Mouse (Mus musculus) limb, embryonic 13.5 days (tissue): ENCODE results near the gene Cdk2ap2. TPM values are rescaled to one million over a fixed set of nuclear protein-coding genes. Genes with fewer than 3 reads are reported as not detected.

Experiments
- ATAC-seq: fragments of 200-750 bp; cut with Nextera tagmentation; 2 replicates; pipeline ENCODE4 v1.8.0; 2017; ENCODE audit warnings: low read depth, moderate number of reproducible peaks, moderate TSS enrichment; ENCODE audit not compliant: low FRiP score
- H3K27ac ChIP-seq: fragments of 300-500 bp; sonication (generic); 2 replicates; pipeline ENCODE4 v1.5.1; 2015; ENCODE audit warnings: inconsistent platforms, mild to moderate bottlenecking, moderate library complexity
- H3K27me3 ChIP-seq: fragments of 300-500 bp; sonication (generic); 2 replicates; pipeline ENCODE4 v1.6.1; 2015; ENCODE audit warnings: mild to moderate bottlenecking, inconsistent platforms
- H3K36me3 ChIP-seq: fragments of 300-500 bp; sonication (generic); 2 replicates; pipeline ENCODE4 v1.6.1; 2015; ENCODE audit warnings: inconsistent platforms, mild to moderate bottlenecking, moderate library complexity
- H3K4me1 ChIP-seq: fragments of 300-500 bp; sonication (generic); 2 replicates; pipeline ENCODE4 v1.6.1; 2015; ENCODE audit warnings: inconsistent platforms
- H3K4me2 ChIP-seq: fragments of 300-500 bp; sonication (generic); replicated peaks from 2 replicates; pipeline ENCODE4 v1.6.1; 2015; ENCODE audit warnings: inconsistent platforms, mild to moderate bottlenecking, moderate library complexity
- H3K4me3 ChIP-seq: fragments of 300-500 bp; sonication (generic); 2 replicates; pipeline ENCODE4 v1.5.1; 2015; ENCODE audit warnings: moderate library complexity, mild to moderate bottlenecking, inconsistent platforms
- H3K9ac ChIP-seq: fragments of 300-500 bp; sonication (generic); 2 replicates; pipeline ENCODE4 v1.6.1; 2015; ENCODE audit warnings: mild to moderate bottlenecking, inconsistent platforms
- H3K9me3 ChIP-seq: fragments of 300-500 bp; sonication (generic); 2 replicates; pipeline ENCODE4 v1.6.1; 2016; ENCODE audit warnings: inconsistent platforms
- WGBS: fragments of 180-500 bp; shearing (Covaris S2); methylation state at CpG from one replicate; pipeline ENCODE4 v1.1.7; 2015; 5-methylcytosine and 5-hydroxymethylcytosine counted together
- polyA plus RNA-seq: library from polyadenylated mRNA; unstranded; fragments of >200 nt; fragmentation: Nextera tagmentation; extraction: Ambion mirVana; gene quantifications from 2 replicates; pipeline ENCODE4 v1.2.1, GENCODE M21; 2015

The Cdk2ap2 gene
- polyA plus RNA-seq, 1 experiment from 2014 or later, result 56.8 TPM

DNA sequence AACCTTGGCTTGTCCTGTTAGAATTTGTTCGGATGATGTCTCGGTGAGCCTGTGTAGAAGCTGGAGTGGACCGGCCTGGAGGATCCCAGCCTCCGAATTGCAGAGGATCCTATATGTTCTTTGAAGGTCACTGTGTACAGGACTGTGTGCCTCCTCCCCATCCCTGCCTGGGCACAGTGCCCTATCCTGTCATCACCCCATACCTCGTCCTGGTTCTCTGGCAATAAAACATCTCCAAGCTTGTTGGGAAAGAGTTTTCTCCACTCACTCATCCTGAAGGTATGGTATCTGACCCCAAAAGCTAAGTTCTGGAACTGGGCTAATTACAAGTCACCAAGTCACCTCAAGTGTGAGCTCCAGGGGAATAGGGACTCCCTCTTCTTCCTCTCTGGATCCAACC, 9.9 kb upstream of the Cdk2ap2 start:
- ATAC-seq, result no peak
- H3K9ac ChIP-seq, result no peak overlapping the region
- H3K4me1 ChIP-seq, result no peaks in the 10 kb centered on the region
- 87% methylated on average over 5 of the region's 5 CpGs for WGBS
- H3K27me3 ChIP-seq, result no peaks in the 10 kb centered on the region; the same call in 1 of the 2 replicates
- H3K27ac ChIP-seq, result no peak overlapping the region
- H3K4me2 ChIP-seq, result no peak overlapping the region
- no peaks in the 10 kb centered on the region for H3K36me3 ChIP-seq
- H3K4me3 ChIP-seq, result no peak overlapping the region
- H3K9me3 ChIP-seq, result no peaks in the 10 kb centered on the region

DNA sequence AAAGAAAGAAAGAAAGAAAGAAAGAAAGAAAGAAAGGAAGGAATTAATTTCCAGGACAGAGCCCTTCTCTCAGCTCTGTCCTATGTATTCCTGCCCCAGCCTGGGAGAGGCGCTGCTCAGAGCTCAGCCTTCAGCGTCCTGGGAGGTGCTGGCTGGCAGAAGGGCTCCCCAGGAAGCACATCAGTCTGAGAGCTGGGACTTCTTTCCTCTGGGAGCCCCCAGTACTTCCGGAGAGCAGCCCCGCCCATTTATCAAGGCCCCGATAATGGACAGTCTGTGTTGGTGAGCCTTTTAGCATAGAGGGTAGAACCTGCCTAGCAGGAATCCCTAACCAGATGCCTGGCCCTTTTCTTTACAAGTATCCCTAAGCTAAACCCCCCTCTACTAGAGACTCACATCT, 8.8 kb upstream of the Cdk2ap2 start:
- Histone ChIP-seq H3K9ac (no peak overlapping the region), H3K36me3 (no peaks in the 10 kb centered on the region), H3K4me3 (no peak overlapping the region), H3K9me3 (no peaks in the 10 kb centered on the region), H3K27me3 (no peaks in the 10 kb centered on the region; the same call in 1 of the 2 replicates), H3K27ac (no peak overlapping the region), H3K4me2 (no peak overlapping the region), H3K4me1 (no peaks in the 10 kb centered on the region)
- WGBS, result 41% methylated on average over 5 of the region's 5 CpGs
- ATAC-seq, result no peak

DNA sequence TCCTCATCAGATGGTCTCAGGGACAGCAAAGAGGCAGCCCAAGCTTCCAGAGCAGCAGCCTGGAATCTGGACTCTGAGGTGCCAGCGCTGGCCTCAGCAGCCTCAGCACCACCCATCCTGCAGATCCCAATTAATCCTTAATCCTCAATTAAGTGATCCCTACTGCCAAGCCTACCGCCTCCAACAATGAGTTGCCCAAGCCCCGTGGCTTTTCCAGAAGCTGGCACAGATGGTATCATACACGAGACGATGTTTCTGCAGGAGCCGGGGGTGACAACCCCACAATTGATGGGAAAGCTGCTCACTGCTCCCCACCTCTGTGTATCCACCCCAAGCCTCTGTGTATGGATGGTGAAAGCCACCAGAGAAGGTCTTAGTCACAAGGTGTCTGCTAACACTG, 7.9 kb upstream of the Cdk2ap2 start:
- ATAC-seq, result no peak
- no peak overlapping the region for H3K27ac ChIP-seq
- no peak overlapping the region for H3K9ac ChIP-seq
- no peaks in the 10 kb centered on the region for H3K9me3 ChIP-seq
- WGBS, result 78% methylated on average over 6 of the region's 6 CpGs
- no peak overlapping the region for H3K4me2 ChIP-seq
- H3K4me1 ChIP-seq, result no peaks in the 10 kb centered on the region
- H3K4me3 ChIP-seq, result no peak overlapping the region
- H3K27me3 ChIP-seq, result no peaks in the 10 kb centered on the region; the same call in 1 of the 2 replicates
- H3K36me3 ChIP-seq, result no peaks in the 10 kb centered on the region

DNA sequence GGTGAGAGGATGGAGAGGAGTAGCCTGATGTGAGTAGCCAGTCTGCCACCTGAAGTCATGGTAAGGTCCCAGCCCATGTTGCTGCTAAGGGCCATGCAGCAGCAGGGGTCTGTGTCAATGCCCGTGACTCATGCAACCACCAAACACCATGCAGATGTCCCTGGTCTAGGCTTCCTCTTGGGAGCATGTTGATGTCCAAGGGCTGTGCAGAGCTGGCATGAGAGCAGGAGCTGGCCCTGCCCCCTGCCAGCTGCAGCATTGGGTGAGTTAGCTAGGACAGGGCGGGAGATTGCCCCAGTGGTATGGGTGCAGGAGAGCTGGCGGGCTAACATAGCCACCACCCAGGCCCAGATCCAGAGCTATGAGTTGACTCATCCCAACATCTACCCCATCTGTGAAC, 6.5 kb upstream of the Cdk2ap2 start:
- H3K27ac ChIP-seq, result no peak overlapping the region
- no peaks in the 10 kb centered on the region for H3K9me3 ChIP-seq
- ATAC-seq, result no peak
- H3K4me1 ChIP-seq, result no peaks in the 10 kb centered on the region
- no peak overlapping the region for H3K4me2 ChIP-seq
- WGBS, result 91% methylated on average over 3 of the region's 3 CpGs
- H3K9ac ChIP-seq, result no peak overlapping the region
- H3K27me3 ChIP-seq, result no peaks in the 10 kb centered on the region; the same call in 1 of the 2 replicates
- H3K4me3 ChIP-seq, result no peak overlapping the region
- H3K36me3 ChIP-seq, result no peaks in the 10 kb centered on the region

DNA sequence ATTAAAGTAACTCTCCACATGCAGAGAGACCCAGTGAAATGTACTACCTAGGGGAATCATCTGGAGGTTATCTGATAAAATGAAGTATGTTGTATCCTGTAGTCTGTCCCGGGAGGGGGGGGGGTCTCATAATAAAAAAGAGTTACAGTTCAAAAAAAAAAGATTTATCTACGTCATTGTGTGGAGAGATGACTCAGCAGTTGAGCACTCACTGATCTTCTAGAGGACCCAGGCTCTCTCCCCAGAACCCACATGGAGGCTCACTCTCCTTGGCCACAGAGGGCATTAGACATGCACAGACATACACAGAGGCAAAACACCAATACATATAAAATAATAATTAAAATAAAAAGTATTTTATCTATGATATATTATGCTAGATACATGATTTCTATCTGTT, 5.6 kb upstream of the Cdk2ap2 start:
- Histone ChIP-seq H3K36me3 (no peaks in the 10 kb centered on the region), H3K4me2 (no peak overlapping the region), H3K4me1 (peaks cover 6% of the 10 kb centered on the region), H3K9ac (no peak overlapping the region), H3K27ac (no peak overlapping the region), H3K9me3 (no peaks in the 10 kb centered on the region), H3K27me3 (no peaks in the 10 kb centered on the region; the same call in 1 of the 2 replicates), H3K4me3 (no peak overlapping the region)
- 59% methylated on average over 2 of the region's 2 CpGs for WGBS
- ATAC-seq, result no peak

DNA sequence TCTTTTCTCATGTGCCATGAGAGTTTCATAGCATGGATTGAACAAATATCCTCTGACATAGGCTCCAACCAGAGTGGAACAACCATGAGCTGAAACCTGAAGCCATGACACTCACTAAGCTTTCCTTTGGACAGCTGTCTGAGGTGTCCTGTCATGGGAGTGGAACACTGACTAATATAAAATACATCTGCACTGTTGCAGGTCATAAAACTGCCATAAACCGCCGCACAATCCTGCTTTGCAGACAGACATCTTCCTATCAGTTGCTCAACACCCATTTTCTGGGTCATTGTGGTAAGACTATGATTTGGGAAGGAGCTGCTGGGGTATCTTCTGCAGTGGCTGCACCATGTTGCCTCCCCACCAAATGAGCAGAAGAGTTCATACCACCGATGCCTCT, 4.2 kb upstream of the Cdk2ap2 start:
- no peak overlapping the region for H3K4me2 ChIP-seq
- no peak overlapping the region for H3K27ac ChIP-seq
- no peaks in the 10 kb centered on the region for H3K9me3 ChIP-seq
- H3K4me3 ChIP-seq, result no peak overlapping the region
- peaks cover 14% of the 10 kb centered on the region for H3K4me1 ChIP-seq
- ATAC-seq, result no peak
- 67% methylated on average over 3 of the region's 3 CpGs for WGBS
- H3K36me3 ChIP-seq, result no peaks in the 10 kb centered on the region
- H3K9ac ChIP-seq, result no peak overlapping the region
- no peaks in the 10 kb centered on the region; the same call in 1 of the 2 replicates for H3K27me3 ChIP-seq

DNA sequence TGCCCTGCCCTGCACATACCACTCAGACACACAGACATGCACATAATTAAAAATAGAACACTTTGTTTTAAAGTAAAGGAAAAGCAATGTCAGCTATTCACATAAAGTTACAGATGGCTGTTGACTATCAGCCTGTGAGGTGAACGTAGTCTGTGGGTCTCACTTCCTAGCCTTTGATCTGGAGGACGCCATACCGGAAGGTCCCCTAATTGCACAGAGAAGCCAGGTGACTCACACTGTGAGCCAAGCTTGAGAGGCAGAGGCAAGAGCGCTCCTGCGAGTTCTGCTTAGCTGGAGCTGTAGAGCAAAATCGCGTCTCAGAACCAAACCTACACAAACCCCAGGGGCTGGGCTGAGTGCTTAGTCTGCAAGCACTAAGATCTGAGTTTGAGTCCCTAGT, 3.2 kb upstream of the Cdk2ap2 start:
- no peak overlapping the region for H3K4me2 ChIP-seq
- H3K9ac ChIP-seq, result no peak overlapping the region
- WGBS, result 42% methylated on average over 7 of the region's 7 CpGs
- H3K4me1 ChIP-seq, result peaks cover 22% of the 10 kb centered on the region
- no peaks in the 10 kb centered on the region; the same call in 1 of the 2 replicates for H3K27me3 ChIP-seq
- no peaks in the 10 kb centered on the region for H3K36me3 ChIP-seq
- no peak overlapping the region for H3K27ac ChIP-seq
- no peak overlapping the region for H3K4me3 ChIP-seq
- H3K9me3 ChIP-seq, result no peaks in the 10 kb centered on the region
- ATAC-seq, result no peak

DNA sequence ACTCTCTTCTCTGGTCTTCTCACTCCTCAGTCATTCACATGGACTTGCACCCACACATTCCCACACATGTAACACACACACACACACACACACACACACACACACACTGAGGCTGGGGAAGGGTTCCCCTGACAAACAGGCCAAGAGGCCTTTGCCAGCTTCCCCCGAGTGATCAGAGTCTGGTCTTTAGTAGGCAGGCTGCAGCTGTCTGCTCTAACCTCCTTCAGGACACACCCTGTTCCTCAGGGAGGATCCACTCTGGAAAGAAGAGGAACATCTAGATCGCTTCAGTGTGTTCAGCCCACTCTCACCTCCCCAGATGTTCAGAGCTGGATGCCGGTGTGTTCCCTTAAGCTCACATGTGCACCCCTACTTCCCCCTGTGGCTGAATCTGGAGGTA, 2.6 kb upstream of the Cdk2ap2 start:
- Histone ChIP-seq H3K9ac (no peak overlapping the region), H3K4me1 (peaks cover 26% of the 10 kb centered on the region), H3K4me3 (no peak overlapping the region), H3K36me3 (no peaks in the 10 kb centered on the region), H3K27me3 (peaks cover 3% of the 10 kb centered on the region), H3K9me3 (no peaks in the 10 kb centered on the region), H3K27ac (no peak overlapping the region), H3K4me2 (no peak overlapping the region)
- no peak for ATAC-seq
- 74% methylated on average over 3 of the region's 3 CpGs for WGBS

DNA sequence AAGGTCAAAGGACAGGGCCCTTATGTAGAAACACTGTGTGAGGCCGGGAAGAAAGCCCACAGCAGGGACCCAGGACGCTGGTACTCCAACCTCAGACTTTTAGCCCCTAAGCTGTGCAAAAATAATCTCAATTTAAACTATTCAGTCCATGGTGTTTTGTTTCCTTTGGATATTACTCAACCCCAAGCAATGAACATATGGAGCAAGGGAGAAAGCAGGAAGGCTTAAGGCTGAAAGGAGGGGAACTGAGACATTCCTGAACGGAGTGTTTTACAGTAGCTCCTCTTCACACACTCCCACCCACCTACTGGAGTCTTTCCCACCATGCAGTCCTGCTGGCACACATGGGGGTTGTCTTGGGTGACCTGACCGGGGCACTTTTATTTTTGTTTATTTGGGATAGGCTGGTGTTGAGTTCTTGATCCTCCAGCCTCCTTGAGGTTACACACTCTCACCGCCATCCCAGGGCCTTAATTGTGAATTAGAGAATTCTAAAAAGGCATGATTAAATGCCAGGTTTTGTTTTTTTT, 2.1 kb upstream of the Cdk2ap2 start:
- no peaks in the 10 kb centered on the region for H3K9me3 ChIP-seq
- H3K27ac ChIP-seq, result no peak overlapping the region
- no peaks in the 10 kb centered on the region for H3K36me3 ChIP-seq
- H3K9ac ChIP-seq, result no peak overlapping the region
- H3K4me3 ChIP-seq, result no peak overlapping the region
- no peak overlapping the region for H3K4me2 ChIP-seq
- H3K4me1 ChIP-seq, result peaks cover 31% of the 10 kb centered on the region
- 81% methylated on average over 5 of the region's 5 CpGs for WGBS
- ATAC-seq, result no peak
- peaks cover 8% of the 10 kb centered on the region for H3K27me3 ChIP-seq

DNA sequence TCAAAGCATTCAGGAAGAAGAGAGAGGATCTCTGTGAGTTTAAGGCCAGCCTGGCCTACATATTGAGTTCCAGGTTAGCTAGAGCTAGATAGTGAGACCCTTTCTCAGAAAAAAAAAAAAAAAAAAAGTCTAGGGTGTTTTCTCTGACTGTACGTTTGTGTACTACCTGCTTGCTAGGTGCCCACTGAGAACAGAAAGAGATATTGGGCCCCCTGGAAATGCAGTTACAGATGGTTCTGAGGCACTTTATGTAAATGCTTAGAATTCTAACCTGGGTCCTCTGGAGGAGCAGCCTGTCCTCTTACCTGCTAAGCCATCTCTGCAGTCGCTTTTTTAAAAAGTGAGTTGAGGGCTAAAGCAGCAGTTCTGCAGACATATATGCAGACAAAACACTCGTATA, 1.2 kb upstream of the Cdk2ap2 start:
- peaks cover 18% of the 10 kb centered on the region for H3K27me3 ChIP-seq
- H3K27ac ChIP-seq, result no peak overlapping the region
- H3K9ac ChIP-seq, result no peak overlapping the region
- H3K4me2 ChIP-seq, result peak overlapping the region; percentile 74; the same call in 1 of the 2 replicates
- H3K4me3 ChIP-seq, result no peak overlapping the region
- WGBS, result 65% methylated on average over 3 of the region's 3 CpGs
- ATAC-seq, result no peak
- peaks cover 40% of the 10 kb centered on the region for H3K4me1 ChIP-seq
- H3K9me3 ChIP-seq, result no peaks in the 10 kb centered on the region
- H3K36me3 ChIP-seq, result no peaks in the 10 kb centered on the region

DNA sequence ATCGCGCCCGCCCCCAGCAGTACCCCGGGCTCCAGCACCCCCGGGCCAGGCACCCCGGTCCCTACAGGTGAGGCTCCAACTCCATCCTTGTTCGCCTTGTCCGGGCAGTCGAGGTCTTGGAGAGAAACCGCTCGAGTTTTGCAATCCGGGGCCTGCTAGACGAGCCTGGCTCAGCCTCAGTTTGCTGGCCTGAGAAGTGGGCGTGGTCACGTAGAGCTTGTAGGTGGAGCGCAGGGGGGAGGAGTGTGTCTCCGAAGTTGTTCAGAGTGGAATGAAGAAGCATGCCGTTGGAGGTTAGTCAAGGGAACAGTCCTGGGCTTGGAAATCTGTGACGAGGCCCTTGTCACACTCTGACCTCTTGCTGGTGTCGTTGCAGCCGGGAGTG, 451 bp downstream of the Cdk2ap2 start:
- peak overlapping the region; percentile 74 for H3K4me2 ChIP-seq
- peak overlapping the region; percentile 57 for H3K9ac ChIP-seq
- peak overlapping the region; percentile 56 for H3K4me3 ChIP-seq
- peaks cover 49% of the 10 kb centered on the region for H3K4me1 ChIP-seq
- no peaks in the 10 kb centered on the region for H3K36me3 ChIP-seq
- peak overlapping the region; percentile 52; the same call in 1 of the 2 replicates for H3K27ac ChIP-seq
- 1% methylated on average over 21 of the region's 21 CpGs for WGBS
- no peaks in the 10 kb centered on the region for H3K9me3 ChIP-seq
- peaks cover 34% of the 10 kb centered on the region for H3K27me3 ChIP-seq
- peak; percentile 49; the same call in 1 of the 2 replicates for ATAC-seq

DNA sequence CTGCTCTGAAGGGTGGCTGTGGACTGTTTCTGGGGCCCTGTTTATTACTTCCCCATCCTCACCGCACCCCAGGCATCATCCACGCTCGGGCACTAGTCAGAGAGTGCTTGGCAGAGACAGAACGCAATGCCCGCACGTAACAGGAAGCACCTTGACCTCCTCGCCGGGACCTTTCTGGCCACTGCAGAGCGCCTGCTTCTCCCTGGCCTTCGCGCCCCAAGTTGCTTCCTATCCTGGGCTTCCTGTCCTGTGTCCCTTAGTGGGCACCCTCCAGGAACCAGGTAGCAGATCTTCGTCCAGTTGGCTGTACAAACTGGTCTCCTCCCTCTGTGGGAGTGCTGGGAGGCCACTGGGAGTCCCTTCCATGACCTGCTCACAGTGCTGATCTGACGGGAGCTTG, 1.4 kb downstream of the Cdk2ap2 start:
- no peak overlapping the region for H3K9ac ChIP-seq
- no peak overlapping the region for H3K27ac ChIP-seq
- peak overlapping the region; percentile 95 for H3K4me2 ChIP-seq
- H3K27me3 ChIP-seq, result peaks cover 44% of the 10 kb centered on the region
- no peak for ATAC-seq
- H3K9me3 ChIP-seq, result no peaks in the 10 kb centered on the region
- H3K4me3 ChIP-seq, result no peak overlapping the region
- peaks cover 49% of the 10 kb centered on the region for H3K4me1 ChIP-seq
- H3K36me3 ChIP-seq, result no peaks in the 10 kb centered on the region
- WGBS, result 93% methylated on average over 13 of the region's 13 CpGs

DNA sequence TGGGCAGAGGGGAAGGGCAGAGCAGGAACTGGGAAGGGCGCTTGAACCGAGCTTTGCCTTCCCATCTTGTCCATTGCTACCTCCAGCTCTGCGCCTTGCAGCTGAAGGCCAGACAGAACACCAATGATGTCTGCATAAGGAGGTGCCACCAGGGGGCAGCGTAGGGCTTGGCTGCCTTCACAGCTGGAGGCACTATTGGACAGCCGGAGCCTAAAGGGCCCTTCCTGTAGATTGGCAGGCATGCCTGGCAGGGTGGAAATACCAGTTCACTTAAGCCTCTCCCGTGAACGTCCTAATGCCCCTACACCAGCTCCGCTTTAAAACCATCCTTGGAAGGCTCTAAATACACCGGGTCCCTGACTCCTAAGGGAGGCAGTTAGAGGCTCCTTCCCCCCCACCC, 2.1 kb downstream of the Cdk2ap2 start:
- H3K4me2 ChIP-seq, result peak overlapping the region; percentile 95
- peak overlapping the region; percentile 10; the same call in 1 of the 2 replicates for H3K4me3 ChIP-seq

More for the DNA sequence above, 2.1 kb downstream of the Cdk2ap2 start:
- Histone ChIP-seq H3K4me1 (peaks cover 49% of the 10 kb centered on the region), H3K36me3 (no peaks in the 10 kb centered on the region), H3K9ac (no peak overlapping the region), H3K27me3 (peaks cover 45% of the 10 kb centered on the region), H3K9me3 (no peaks in the 10 kb centered on the region), H3K27ac (no peak overlapping the region)
- 10% methylated on average over 9 of the region's 9 CpGs for WGBS
- ATAC-seq, result no peak
